Mouse (Mus musculus): ENCODE data around the gene Akr1b3. TPM values are rescaled to one million over a fixed set of nuclear protein-coding genes. Genes with fewer than 3 reads are reported as not detected.

Gene Akr1b3
- total RNA-seq, 2 experiments from 2014 or later = 34.6 to 45.8 TPM

DNA sequence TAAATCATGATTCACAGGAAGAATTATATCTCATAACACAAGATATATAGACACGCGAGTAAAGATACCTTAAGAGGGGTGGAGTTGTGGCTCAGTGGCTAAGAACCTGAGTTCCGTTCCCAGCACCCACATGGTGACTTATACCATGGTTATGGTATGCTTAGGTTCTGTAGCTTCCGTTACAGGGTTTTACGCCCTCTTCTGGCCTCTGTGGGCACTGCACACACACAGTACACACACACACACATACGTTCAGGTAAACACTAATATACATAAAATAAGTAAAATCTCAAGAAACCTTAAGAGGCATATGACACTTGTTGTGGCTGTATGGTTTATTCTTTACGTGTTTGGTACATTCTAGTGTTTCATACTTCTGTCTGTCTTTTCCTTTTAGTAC lies 4.8 kb upstream of the Akr1b3 start:
- DNase-seq = no peak

DNA sequence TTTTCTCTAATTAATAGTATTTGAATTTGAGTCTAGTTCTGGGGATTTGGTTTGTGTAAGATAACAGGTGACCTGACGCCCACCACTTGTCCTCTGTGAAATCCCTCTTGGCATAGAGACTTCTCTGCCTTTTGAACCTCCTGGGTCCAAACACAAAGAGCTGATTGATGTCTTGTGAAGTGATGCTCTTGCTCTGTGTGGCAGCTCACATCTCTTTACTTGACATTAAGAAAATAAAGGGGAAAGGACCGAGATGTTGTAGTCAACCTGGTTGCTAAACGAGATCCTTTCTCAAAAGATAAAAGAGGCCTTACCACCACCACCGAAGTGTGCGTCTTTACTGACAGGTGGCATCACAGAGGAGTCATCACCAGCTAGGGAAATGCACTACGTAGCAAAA lies 1.4 kb upstream of the Akr1b3 start:
- DNase-seq = no peak

DNA sequence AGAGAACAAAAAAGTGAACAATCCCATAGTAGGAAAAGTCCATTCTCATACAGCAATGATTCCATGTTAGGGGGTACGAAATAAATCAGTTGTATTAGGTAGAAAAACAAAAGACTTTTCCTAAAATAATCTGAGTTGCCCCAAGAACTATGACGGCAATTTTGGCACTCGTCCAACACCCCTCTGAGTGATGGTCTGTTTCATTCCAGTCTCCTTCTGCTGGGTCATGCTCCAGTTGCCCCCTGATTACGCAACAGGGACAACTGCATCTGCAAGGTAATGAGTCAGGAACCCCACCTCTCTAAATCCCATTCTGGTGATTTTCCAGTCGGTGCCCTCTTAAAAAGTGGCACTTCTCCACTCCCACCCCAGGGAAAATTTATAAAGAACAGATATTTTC lies 894 bp upstream of the Akr1b3 start:
- no peak for DNase-seq

DNA sequence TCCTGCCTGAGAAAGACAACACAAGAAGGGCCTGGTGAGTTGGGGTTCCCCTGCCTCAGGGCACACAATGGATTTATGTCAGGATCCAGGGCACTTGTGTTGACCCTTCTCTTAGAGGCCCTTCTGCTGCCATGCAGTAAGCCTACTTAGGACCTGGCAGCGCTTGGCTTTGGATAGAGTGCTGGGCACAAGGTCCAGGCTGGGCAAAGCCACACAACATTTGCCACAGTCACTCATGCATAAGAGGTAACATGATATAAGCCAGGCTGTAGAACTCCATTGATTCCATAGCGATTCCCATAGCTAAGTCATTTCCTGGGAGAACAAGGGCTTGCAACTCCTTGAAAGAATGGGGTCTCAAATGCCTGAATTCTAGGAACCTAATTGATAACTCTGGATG lies 3.4 kb downstream of the Akr1b3 start:
- no peak for DNase-seq

DNA sequence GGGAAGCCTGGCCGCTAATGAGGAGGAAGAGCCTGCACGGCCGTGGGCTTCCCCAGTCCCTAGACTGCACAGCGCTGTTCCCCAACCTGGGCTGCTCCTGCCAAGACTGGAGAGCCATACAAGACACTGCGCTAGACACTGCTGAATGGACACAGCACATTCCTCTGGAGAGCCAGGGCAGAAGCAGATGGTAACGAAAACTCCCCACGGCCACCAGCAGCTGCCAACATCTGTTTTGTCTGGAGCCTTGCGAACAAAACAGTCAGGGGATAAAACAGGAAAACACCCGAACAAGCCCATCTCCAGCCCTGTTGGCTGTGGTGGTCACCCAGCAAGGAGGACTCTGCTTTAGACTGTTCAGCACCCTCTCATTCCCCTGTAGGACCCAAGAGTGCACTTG lies 3.9 kb downstream of the Akr1b3 start:
- no peak for DNase-seq

DNA sequence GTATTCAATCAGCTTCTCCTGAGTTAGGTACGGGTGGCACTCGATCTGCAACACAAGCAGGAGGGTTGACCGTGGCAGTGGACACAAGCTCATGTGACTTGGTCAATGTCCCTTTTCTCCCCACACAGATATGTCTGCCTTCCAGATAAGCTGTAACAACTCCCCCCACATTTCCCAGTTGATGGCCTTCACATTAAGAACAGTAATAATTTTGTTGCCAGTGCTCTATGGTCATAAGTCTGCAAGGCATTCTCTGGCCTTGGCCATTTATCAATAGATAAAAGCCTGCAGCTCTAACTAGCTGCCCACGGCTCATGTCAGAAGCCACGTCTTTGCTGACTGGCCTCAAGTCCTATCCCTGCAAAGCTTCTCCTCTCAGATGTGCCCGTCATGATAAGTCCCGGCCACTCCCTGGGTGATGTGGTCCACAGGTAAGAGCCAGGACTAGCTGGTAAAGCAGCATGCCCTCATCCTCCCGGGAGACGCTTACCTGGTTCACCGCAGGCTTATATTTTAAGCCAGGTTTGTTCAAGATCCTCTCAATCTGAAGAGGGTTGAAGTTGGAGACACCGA lies 7.2 kb downstream of the Akr1b3 start:
- no peak for DNase-seq

DNA sequence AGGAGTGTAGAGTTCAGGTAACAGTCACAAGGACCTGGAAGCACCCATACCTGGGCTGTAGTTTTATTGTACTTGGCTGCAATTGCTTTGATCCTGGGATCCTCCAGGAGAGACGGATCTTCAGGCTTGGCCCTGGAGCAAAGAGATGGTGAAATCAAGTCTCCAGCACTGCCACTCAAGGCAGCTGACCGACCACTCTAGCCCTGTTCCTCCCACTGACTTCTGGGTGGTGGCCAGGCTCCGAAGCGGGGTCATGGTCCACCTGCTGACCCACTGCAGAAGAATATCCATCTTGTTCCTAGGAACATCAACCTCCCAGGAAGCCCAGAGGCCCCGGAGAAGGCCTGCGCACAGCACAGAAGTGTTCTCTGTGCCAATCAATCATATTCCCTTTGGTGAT lies 7.8 kb downstream of the Akr1b3 start:
- DNase-seq = no peak

DNA sequence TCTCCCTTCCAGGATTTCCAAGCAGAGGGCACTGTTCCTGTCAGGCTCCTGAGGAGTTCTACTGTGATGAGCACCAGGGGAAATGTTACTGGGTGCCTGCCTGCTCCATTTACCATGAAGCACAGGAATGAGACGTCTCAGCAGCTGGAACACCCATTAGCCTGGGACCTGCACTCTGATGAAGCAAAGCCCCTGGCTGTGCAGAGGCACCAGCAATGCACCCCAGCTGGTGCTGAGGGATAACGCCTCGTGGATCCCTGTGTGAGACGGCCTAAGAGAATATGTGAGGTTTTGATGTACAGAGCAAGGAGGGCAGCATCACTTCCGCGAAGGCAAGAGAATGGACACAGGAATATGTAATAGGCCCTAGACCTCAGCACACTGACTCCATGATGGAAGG lies 10.5 kb downstream of the Akr1b3 start:
- no peak for DNase-seq

DNA sequence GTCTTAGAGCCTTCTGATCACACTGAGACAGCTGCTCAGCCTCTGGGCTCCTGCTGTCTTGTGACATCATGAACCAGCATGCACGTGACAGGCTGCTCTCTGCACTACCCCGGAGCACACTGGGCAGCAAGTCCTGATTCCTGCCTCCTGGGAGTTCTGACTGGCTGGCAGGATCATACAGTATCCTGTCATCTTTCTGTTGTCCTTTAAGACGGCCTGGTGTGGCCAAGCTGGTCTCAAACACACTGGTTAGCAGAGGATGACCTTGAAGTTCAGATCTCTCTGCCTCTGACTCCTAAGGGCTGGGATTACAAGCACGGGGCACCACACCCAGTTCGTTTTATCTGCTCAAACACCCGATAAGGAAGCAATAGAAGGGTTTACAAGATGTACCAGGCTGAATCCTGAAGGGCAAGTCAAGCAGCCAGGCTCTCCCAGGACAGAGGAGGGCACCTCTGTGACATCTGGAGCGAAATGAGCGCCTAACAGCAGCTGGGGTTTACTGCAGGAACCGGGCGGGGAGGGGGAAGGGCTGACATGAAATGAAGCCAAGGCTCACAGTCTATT lies 12.5 kb downstream of the Akr1b3 start:
- no peak for DNase-seq

DNA sequence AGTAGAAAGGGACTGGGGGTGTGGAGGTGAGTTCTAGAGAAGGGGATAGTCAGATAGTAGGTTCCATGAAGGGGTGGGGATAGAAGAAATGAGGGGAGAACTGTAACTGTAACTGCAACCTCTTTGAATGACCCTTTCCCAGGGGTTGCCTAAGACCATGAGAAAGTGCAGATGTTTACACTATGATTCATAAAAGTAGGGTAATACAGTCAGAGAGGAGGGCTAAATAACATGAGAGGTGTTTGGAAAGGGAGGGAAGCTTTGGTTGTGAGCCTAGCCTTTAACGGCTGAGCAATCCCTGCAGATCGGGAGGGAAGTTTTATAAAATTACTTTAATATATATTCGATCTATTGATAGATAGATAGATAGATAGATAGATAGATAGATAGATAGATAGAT lies 20.2 kb downstream of the Akr1b3 start:
- DNase-seq = no peak

DNA sequence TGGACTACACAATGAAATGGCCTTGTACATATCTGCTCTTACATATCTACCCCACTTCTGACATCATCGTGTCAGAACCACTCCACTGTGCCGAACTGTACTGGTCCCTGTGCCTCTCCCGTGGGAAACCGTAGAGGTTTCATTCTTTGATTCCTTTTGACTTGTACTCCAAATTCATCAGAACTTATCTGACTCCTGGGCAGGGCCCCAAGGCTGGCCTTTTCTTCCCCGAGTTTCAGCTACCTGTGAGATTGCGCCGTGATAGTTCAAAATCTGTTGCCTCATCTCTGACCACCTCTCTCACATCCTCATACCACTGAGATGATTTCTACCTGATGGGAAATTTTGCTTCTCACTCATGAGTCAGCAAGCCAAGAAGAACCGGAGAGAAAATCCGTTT lies 21.8 kb downstream of the Akr1b3 start:
- no peak for DNase-seq

DNA sequence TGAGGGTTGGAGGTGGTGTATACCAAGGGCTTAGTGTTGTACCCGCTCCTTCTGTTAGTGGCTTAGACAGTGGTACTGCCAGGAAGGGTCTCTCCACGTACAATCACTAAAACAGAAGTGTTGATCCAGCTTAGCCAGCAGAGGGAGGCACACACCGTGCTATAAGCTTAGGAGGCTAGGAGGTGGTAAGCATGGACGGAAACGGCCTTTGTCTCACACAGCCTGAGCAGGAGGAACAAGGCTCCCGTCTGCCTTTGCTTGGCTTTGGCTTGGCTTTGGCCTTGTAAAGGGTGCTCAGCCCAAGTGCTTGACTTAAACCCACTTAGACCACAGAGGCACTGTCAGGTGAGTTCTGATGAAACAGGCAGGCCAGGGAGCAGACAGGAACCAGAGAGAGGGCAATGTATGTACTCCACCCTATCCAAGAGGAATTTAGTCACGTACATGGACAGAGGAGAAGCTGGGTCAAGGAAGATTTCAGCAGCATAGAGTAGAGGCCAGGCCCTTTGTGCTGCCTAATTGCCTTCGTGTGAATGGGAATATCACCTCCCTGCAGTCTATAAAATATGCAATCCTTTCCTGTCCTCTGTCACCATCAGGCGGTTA lies 24.3 kb downstream of the Akr1b3 start:
- DNase-seq = peak; percentile 67 to 71

DNA sequence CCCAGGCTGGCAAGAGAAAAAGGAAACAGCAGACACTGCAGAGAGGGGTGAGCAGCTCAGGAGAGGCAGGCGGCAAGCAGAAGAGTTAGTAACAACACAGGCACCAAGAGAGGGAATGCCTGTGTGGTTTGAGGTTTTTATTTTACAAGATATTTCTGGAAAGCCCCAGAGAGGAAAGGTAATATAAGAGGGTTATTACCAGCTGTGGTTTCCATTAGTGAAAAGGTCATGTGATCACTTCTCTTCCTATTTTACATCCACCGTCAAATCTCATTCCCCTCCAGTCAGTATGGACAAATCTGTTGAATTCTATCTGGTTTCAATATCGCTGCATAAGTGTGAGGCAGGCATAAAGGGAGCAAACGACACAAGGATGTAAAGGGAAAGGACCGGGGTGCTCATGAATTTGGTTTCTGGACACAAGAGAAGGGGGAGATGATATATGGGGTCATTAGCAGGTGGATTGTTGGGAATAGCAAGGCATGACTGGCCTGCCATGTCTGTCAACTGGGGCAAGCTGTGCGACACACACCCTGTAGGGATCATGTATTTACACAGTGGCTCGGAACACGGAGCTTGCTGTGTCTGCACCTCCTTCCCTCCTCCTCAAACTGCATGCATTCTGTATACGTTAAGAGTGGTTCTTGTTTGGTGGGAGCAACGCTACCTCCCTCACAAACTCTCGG lies 24.9 kb downstream of the Akr1b3 start:
- no peak for DNase-seq

DNA sequence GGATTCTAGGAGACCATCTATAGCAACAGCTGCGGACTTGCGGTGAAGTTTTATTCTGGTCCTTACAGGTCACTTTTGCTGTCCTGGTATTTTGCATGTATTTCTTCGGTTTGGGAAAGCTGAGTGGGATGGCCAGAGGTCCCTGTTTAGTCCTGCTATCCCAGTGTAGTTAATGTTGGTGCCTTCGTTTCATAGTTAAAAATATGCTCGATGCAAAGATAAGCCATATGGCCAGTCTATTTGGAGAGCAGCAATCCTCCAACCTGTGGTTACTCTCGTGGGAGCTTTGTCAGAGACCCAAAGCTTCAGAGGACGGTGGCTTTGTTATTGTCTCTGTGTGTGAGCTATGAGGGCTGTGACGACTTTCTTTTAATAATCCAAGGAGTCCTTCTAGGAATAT lies 26.6 kb downstream of the Akr1b3 start:
- DNase-seq = no peak

DNA sequence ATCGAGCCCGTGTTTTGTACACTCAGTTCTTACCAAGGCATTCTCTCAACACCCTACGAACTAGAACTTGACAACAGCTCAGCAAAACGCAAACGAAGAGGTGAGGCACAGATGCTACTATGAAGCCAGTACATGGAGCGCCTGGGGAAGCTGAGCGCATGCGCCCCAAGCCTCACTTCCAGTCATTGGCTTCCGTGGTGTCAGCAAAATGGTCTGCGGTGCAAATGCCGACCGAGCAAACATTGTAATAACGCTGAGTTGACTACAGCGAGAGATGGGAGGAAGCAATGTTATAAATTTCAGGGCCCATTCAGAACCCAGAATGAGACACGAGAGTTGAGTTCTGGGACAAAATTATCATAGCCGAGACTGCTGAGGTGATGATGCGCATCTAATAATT lies 27.2 kb downstream of the Akr1b3 start:
- no peak for DNase-seq

DNA sequence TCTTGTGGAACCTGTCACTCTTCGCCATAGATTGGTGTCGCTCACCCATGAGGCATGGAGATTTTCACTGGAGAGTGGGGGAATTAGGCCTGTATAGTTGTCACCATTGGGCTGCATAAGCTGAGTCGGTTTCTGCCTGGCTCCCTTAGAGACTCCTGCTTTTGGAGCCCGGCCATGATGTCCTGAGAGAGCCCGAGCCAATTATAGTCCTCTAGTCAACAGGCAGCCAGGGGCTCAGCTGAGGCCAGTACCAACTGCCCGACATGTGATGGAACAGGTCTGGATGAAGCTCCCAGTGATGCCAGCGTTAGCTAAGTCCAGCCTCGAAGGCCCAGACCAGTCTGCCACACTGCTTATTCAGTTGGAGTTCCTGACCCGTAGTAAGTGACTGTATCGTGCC lies 29.2 kb downstream of the Akr1b3 start:
- no peak for DNase-seq

DNA sequence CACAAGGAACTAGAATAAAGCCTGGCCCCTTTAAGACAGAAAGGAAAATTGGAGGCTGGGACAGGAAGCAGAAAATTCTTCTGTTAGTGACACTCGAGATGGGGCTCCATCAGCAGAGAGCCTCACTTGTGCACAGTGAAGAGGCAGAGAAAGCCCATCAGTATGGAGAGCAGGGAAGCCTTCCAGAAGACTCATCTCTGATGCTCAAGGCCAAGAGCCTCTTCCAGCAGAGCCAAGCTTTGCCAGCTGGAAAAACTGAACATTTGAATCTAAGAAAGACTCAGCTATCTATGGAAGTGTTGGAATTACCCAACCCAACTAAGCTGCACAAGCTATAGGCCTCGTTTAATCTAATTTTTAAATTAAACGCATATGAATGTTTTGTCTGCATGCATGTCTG lies 30.4 kb downstream of the Akr1b3 start:
- no peak for DNase-seq

DNA sequence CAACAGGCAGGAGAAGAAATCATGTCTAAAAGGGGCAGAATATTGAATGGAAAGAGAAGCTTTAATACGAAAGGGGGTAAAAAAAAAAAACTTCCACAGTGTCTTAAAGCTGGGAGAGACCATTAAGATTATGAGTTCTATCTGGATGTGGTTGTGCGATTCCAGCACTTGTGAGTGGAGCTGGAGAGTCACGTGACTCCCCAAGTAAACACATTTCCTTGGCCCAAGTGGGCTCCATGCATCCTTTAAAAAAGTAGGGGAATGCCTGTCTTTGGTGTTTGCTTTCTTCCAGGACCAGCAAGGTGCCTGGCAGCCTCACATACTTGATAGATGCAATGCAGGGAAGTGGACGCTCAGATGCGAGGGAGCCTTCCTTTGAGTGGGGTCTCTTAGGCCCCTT lies 38.9 kb downstream of the Akr1b3 start:
- no peak for DNase-seq

DNA sequence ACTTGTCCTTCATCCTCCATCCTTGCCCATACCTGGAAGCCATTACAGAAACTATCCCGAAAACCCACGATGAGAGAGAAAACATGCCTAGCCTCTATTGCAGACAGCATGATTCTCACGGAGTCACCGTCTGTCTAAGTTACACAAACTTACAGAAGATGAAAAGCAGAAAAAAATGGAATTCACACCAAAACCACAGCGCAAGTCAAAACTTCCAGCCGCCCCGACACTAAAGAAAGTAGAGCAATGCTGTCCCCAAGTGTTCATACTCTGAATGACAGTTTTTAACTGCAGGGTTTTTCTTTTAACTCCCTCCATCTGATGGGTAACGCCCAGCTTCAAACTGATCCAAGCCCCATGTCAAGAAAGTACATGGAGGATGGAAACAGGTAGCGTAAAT lies 39.6 kb downstream of the Akr1b3 start:
- peak; percentile 23 to 49 for DNase-seq

DNA sequence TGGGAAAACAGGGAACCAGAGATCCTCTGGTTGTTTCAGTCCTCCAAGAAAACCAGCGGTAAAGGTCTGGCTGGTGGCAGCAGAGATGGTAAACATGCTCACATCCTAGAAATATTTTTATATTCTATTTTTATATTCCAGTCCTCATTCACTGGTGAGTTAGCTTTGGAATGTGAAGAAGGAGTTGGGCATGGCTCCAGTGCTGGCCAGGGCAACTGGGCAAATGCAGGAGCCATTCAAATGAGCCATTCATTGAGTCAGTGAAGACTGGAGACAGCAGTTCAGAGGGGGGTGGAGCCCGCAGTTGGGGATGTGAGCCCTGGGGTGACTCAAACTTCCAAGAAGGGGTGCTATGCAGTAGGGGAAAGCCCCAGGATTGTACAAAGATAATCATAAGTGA lies 42.9 kb downstream of the Akr1b3 start:
- no peak for DNase-seq

DNA sequence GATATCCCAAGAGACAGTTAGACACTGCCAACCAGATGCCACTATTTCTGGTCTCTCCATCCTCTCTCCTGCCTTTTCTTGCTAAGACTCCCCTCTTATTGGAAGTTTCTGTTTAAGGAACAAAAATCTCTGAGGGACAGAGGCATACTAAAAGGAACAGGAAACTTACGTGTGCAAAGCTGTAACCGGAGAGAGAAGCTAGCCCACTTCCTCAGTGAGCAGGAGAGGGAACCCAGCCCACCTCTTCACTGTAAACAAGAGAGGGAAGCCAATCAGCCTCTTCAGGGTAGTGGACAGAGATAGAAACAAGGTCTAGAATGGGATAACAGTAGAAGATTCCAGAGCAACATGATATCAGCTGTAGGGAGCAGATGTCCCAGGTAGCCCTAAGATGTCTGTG lies 44.2 kb downstream of the Akr1b3 start:
- DNase-seq = no peak

DNA sequence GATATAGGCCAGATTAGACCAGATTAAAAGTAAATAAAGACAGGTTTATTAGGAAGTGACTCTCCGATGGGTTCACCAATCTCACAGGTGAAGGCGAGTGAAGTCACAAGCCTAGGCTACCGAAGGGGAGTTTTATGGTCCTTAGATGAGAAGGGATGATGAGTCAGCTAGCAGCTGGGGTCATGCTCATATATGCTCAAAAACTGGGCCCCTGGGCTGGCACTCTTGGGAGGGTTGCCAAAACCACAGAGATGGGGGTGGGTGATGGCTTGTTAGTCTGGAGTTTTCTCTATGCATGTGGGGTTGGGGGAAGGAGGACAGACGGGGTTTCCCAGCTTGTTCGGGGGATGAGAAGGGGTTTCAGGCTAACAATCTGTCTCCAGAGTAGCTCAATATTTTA lies 44.8 kb downstream of the Akr1b3 start:
- no peak for DNase-seq

DNA sequence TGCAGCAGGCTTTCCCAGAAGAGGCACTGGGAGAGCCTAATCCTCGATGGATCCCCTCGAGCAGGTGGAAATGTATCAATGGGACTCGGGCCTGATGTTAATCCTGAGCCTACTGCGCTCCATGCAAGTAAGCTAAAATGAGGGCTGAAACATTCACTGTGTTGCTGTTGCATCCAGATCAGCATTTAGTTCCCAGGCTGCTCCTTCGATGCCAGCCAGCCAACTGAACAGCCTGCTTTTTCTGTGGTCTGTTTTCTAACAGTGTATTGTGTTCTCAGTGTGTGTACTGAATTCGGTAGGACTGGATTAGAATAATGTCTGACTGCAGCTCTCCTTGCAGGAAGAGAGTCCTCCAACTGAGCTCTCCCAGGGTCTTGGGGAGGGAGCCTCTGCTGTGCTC lies 46.6 kb downstream of the Akr1b3 start:
- DNase-seq = peak; percentile 41 to 56

DNA sequence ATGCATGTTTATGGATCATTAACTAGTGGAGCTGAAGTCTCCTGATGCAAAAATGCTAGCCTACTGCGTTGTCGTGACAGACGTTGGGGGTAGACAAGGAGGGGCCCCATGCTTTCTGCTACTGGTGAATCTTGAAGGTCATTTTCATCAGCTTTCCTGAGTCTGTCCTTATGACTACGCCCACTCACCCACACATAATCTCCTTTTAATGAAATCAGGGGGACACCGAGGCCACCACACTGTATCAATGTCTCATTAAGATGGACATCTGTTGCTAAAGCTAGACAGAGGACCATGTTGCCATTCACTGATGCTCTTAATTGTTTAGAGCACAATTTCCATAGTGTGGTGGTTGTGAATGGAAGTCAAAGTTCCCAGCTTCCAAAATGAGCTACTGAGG lies 58.7 kb downstream of the Akr1b3 start:
- DNase-seq = no peak
